Mouse (Mus musculus) intestine, postnatal 0 days (tissue): ENCODE measurements at regions not wholly inside any gene's neighbourhood (a gene's known extent, or its start where the extent isn't known, plus 50 kb on each side); places are given as distances from the start of the nearest gene placed in this dataset.

ENCODE experiments used
- ATAC-seq: fragments of 200-750 bp; cut with Nextera tagmentation; 2 replicates; pipeline ENCODE4 v1.8.0; 2017; ENCODE audit warnings: mild to moderate bottlenecking, moderate TSS enrichment, moderate library complexity
- H3K27ac ChIP-seq: fragments of 300-500 bp; sonication (generic); 2 replicates; pipeline ENCODE4 v1.5.1; 2014; ENCODE audit warnings: mild to moderate bottlenecking, low read depth, low read length, moderate library complexity
- H3K27me3 ChIP-seq: fragments of 300-500 bp; sonication (generic); replicated peaks from 2 replicates; pipeline ENCODE4 v1.6.1; 2014; ENCODE audit warnings: low read length, mixed read lengths; ENCODE audit not compliant: control insufficient read depth, insufficient read depth
- H3K36me3 ChIP-seq: fragments of 300-500 bp; sonication (generic); 2 replicates; pipeline ENCODE4 v1.6.1; 2014; ENCODE audit warnings: mild to moderate bottlenecking, moderate library complexity; ENCODE audit not compliant: control insufficient read depth, insufficient read depth
- H3K4me1 ChIP-seq: fragments of 300-500 bp; sonication (generic); replicated peaks from 2 replicates; pipeline ENCODE4 v1.6.1; 2014; ENCODE audit warnings: antibody characterized with exemption, low read length, mixed read lengths; ENCODE audit not compliant: control insufficient read depth, insufficient read depth
- H3K4me2 ChIP-seq: fragments of 300-500 bp; sonication (generic); replicated peaks from 2 replicates; pipeline ENCODE4 v1.6.1; 2014; ENCODE audit warnings: low read depth, mild to moderate bottlenecking, moderate library complexity
- H3K4me3 ChIP-seq: fragments of 300-500 bp; sonication (generic); 2 replicates; pipeline ENCODE4 v1.5.1; 2014; ENCODE audit warnings: low read depth, low read length
- H3K9ac ChIP-seq: fragments of 300-500 bp; sonication (generic); 2 replicates; pipeline ENCODE4 v1.6.1; 2014; ENCODE audit warnings: mild to moderate bottlenecking, low read depth, low read length
- H3K9me3 ChIP-seq: fragments of 300-500 bp; sonication (generic); 2 replicates; pipeline ENCODE4 v1.6.1; 2016; ENCODE audit warnings: mixed run types; ENCODE audit not compliant: control insufficient read depth
- CTCF ChIP-seq: sonication (generic); IDR thresholded peaks from 2 replicates; pipeline ENCODE4 v1.5.1; 2016; ENCODE audit warnings: low read depth, mild to moderate bottlenecking, control low read depth, antibody characterized with exemption, moderate library complexity
- WGBS: fragments of 180-500 bp; shearing (Covaris S2); extraction: QIAGEN DNeasy Blood & Tissue Kit; methylation state at CpG from one replicate; pipeline ENCODE4 v1.1.7; 2014; 5-methylcytosine and 5-hydroxymethylcytosine counted together

DNA sequence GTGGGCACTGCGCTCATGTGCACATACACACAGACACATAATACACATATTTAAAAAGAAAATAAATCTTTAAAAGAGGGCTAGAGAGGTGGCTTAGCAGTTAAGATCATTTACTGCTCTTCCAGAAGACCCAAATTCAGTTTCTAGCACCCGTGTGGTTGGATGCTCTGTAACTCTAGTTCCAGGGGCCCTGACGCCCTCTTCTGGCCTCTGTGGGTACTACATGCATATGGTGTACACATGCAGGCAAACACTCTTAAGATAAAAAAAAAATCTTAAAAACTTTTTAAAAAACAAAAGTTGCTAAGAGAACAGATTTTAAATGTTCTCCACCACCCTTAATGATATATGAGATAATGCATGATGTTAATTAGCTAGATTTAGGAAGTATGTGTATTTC, 514.2 kb downstream of the Tmem132b start:
- H3K27me3 ChIP-seq, result no peaks in the 10 kb centered on the region
- H3K9me3 ChIP-seq, result no peaks in the 10 kb centered on the region
- no peak overlapping the region for H3K4me2 ChIP-seq
- no peak overlapping the region for H3K4me3 ChIP-seq
- H3K36me3 ChIP-seq, result no peaks in the 10 kb centered on the region
- ATAC-seq, result no peak
- 79% methylated on average over 3 of the region's 3 CpGs for WGBS
- no peak for TF ChIP-seq CTCF
- H3K4me1 ChIP-seq, result no peaks in the 10 kb centered on the region
- no peak overlapping the region for H3K27ac ChIP-seq
- H3K9ac ChIP-seq, result no peak overlapping the region

- Histone ChIP-seq H3K4me1 (no peaks in the 10 kb centered on the region), H3K4me2 (no peak overlapping the region), H3K27me3 (no peaks in the 10 kb centered on the region), H3K27ac (no peak overlapping the region), H3K36me3 (no peaks in the 10 kb centered on the region), H3K9me3 (no peaks in the 10 kb centered on the region), H3K9ac (no peak overlapping the region), H3K4me3 (no peak overlapping the region)
- TF ChIP-seq CTCF, result 0 out of 2 replicates have a peak, but pooled peaks have one; percentile 12
- no peak for ATAC-seq
Measured at GRCm38 (mm10) chr5:126063644-126064043, 532.1 kb downstream of the Tmem132b start.

DNA sequence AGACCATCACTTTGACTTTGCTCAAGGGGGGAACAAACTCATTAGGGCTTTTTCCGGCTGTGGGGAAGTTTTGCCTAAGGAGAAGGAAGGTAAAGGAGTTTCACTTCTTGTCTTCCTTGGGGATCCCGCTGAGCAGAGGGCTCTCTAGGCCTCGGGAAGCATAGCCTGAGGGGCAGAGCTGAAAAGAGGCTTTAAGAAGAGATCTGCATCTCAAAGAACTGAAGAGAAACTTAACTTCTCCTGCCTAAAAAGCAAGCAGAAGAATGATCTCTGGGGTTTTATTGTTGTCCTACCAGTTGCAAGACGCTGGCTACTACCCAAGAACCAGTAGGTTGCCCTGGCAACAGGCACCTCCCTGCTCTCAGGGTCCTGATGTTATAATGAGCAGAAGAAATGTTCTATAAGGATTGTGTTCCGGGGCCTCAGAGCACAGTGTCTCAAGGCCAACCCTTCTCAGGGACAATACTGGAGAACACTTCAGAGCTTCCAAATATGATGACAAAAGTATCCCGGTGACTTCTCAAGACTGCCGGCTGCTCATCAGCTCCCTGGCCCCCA, 547.8 kb downstream of the Tmem132b start:
- ATAC-seq, result no peak
- Histone ChIP-seq H3K27ac (no peak overlapping the region), H3K4me3 (no peak overlapping the region), H3K4me1 (no peaks in the 10 kb centered on the region), H3K27me3 (no peaks in the 10 kb centered on the region), H3K9ac (no peak overlapping the region), H3K9me3 (no peaks in the 10 kb centered on the region), H3K4me2 (no peak overlapping the region), H3K36me3 (no peaks in the 10 kb centered on the region)
- TF ChIP-seq CTCF, result no peak
- 53% methylated on average over 7 of the region's 7 CpGs for WGBS

- Histone ChIP-seq H3K4me2 (no peak overlapping the region), H3K9ac (no peak overlapping the region), H3K4me3 (no peak overlapping the region), H3K27me3 (no peaks in the 10 kb centered on the region), H3K36me3 (no peaks in the 10 kb centered on the region), H3K4me1 (no peaks in the 10 kb centered on the region), H3K27ac (no peak overlapping the region), H3K9me3 (no peaks in the 10 kb centered on the region)
- no peak for ATAC-seq
- no peak for TF ChIP-seq CTCF
- WGBS, result 71% methylated on average over 4 of the region's 4 CpGs
Measured at GRCm38 (mm10) chr5:126088251-126088914, 556.8 kb downstream of the Tmem132b start.

DNA sequence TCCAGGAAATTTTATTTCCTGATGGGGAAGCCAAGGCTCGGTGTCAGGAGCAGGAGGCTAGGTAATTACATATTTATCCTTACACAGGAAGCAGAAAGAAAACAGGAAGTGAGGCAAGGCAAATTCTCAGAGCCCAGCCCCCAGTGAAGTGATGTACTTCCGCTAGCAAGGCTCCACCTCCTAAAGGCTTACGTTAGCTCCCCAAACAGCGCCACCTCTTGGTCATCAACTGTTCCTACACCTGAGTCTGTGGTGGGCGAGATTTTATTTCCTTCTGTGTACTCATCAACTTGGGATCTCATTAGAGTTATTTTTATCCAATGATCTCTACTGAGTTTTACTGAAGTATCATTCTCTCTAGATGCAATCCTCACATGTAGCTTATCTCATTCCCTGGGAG, 561.6 kb downstream of the Tmem132b start:
- Histone ChIP-seq H3K4me3 (no peak overlapping the region), H3K9ac (no peak overlapping the region), H3K4me1 (no peaks in the 10 kb centered on the region), H3K27ac (no peak overlapping the region), H3K9me3 (no peaks in the 10 kb centered on the region), H3K27me3 (no peaks in the 10 kb centered on the region), H3K36me3 (no peaks in the 10 kb centered on the region), H3K4me2 (no peak overlapping the region)
- WGBS, result 82% methylated on average over 5 of the region's 5 CpGs
- no peak for TF ChIP-seq CTCF
- ATAC-seq, result no peak

DNA sequence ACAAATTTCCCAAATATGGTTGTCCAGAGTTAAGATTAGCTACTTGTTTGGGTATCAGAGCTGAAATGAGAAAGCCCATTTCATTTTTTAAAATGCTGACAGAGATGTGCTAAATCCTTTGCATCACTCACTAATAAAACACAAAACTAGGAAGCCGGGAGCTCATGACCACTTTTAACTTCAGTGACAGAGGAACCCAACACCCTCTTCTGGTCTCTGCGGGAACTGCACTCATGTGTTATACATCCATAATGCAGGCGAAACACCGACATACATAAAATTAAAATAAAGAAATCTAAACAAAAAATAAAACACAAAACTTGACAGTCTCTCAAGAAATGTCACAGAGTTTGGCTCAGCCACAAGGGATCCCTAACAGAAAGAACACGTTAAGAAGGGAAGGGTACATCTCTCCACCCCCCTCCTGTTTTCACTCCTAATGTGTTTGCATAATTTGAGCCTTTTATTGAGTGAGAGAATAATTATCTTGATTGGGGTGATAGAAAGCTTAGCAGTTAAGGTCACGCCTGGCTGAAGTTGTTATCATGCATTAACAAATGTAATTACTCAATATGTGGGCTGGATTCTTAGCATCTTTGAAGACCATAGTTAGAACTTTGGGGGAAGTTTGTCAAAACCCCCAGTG, 565.2 kb downstream of the Tmem132b start:
- H3K9me3 ChIP-seq, result no peaks in the 10 kb centered on the region
- 80% methylated on average over 6 of the region's 6 CpGs for WGBS
- H3K9ac ChIP-seq, result no peak overlapping the region
- H3K4me2 ChIP-seq, result no peak overlapping the region
- H3K27me3 ChIP-seq, result no peaks in the 10 kb centered on the region
- H3K27ac ChIP-seq, result no peak overlapping the region
- TF ChIP-seq CTCF, result no peak
- H3K36me3 ChIP-seq, result no peaks in the 10 kb centered on the region
- no peaks in the 10 kb centered on the region for H3K4me1 ChIP-seq
- no peak overlapping the region for H3K4me3 ChIP-seq
- ATAC-seq, result no peak
